Mouse (Mus musculus) lung, embryonic 15.5 days (tissue): ENCODE results near the gene Hrg. TPM values are rescaled to one million over a fixed set of nuclear protein-coding genes. Genes with fewer than 3 reads are reported as not detected.
"Not testable (repeated sequence)": the region's sequence is repeated elsewhere in the genome, so short reads cannot be mapped to it uniquely, and the experiment has no call there.

Experiments used
- ATAC-seq: fragments of 200-750 bp; cut with Nextera tagmentation; 2 replicates; pipeline ENCODE4 v1.8.0; 2017; ENCODE audit warnings: moderate number of reproducible peaks, borderline replicate concordance; ENCODE audit not compliant: low FRiP score, low TSS enrichment; ENCODE audit errors: extremely low read depth
- H3K27ac ChIP-seq: fragments of 300-500 bp; sonication (generic); 2 replicates; pipeline ENCODE4 v1.5.1; 2015; ENCODE audit warnings: moderate library complexity, mild to moderate bottlenecking, inconsistent platforms
- H3K27me3 ChIP-seq: fragments of 300-500 bp; sonication (generic); 2 replicates; pipeline ENCODE4 v1.6.1; 2015; ENCODE audit warnings: inconsistent platforms
- H3K36me3 ChIP-seq: fragments of 300-500 bp; sonication (generic); 2 replicates; pipeline ENCODE4 v1.6.1; 2015; ENCODE audit warnings: inconsistent platforms
- H3K4me1 ChIP-seq: fragments of 300-500 bp; sonication (generic); 2 replicates; pipeline ENCODE4 v1.6.1; 2015; ENCODE audit warnings: inconsistent platforms
- H3K4me2 ChIP-seq: fragments of 300-500 bp; sonication (generic); 2 replicates; pipeline ENCODE4 v1.6.1; 2015; ENCODE audit warnings: inconsistent platforms, mild to moderate bottlenecking, moderate library complexity
- H3K4me3 ChIP-seq: fragments of 300-500 bp; sonication (generic); 2 replicates; pipeline ENCODE4 v1.5.1; 2015; ENCODE audit warnings: mild to moderate bottlenecking, inconsistent platforms
- H3K9ac ChIP-seq: fragments of 300-500 bp; sonication (generic); 2 replicates; pipeline ENCODE4 v1.6.1; 2015; ENCODE audit warnings: inconsistent platforms
- H3K9me3 ChIP-seq: fragments of 300-500 bp; sonication (generic); 2 replicates; pipeline ENCODE4 v1.6.1; 2016; ENCODE audit warnings: inconsistent platforms
- WGBS: fragments of 180-500 bp; shearing (Covaris S2); methylation state at CpG from one replicate; pipeline ENCODE4 v1.1.7; 2015; 5-methylcytosine and 5-hydroxymethylcytosine counted together
- polyA plus RNA-seq: library from polyadenylated mRNA; unstranded; fragments of >200 nt; fragmentation: Nextera tagmentation; extraction: Ambion mirVana; gene quantifications from 2 replicates; pipeline ENCODE4 v1.2.1, GENCODE M21; 2015

Gene Hrg
- polyA plus RNA-seq, 1 experiment from 2014 or later, result not detected

GRCm38 (mm10) chr16:22931431-22932200, 19.3 kb upstream of the Hrg start:
- H3K4me2 ChIP-seq, result no peak overlapping the region
- WGBS, result 79% methylated on average over 11 of the region's 11 CpGs
- H3K36me3 ChIP-seq, result no peaks in the 10 kb centered on the region

GRCm38 (mm10) chr16:22937631-22938030, 13.2 kb upstream of the Hrg start:
- Histone ChIP-seq H3K4me1 (no peaks in the 10 kb centered on the region), H3K4me3 (no peak overlapping the region), H3K9ac (no peak overlapping the region), H3K27ac (no peak overlapping the region), H3K4me2 (no peak overlapping the region), H3K9me3 (no peaks in the 10 kb centered on the region), H3K27me3 (no peaks in the 10 kb centered on the region), H3K36me3 (no peaks in the 10 kb centered on the region)
- ATAC-seq, result no peak
- WGBS, result 86% methylated on average over 12 of the region's 12 CpGs

More at GRCm38 (mm10) chr16:22931431-22932200, 19.3 kb upstream of the Hrg start:
- Histone ChIP-seq H3K4me1 (no peaks in the 10 kb centered on the region), H3K4me3 (no peak overlapping the region), H3K9ac (no peak overlapping the region), H3K27me3 (no peaks in the 10 kb centered on the region), H3K9me3 (no peaks in the 10 kb centered on the region), H3K27ac (no peak overlapping the region)
- ATAC-seq, result no peak

GRCm38 (mm10) chr16:22938541-22938940, 12.3 kb upstream of the Hrg start:
- ATAC-seq, result no peak
- no peaks in the 10 kb centered on the region for H3K36me3 ChIP-seq
- no peaks in the 10 kb centered on the region for H3K9me3 ChIP-seq
- 65% methylated on average over 2 of the region's 2 CpGs for WGBS
- no peak overlapping the region for H3K27ac ChIP-seq
- no peaks in the 10 kb centered on the region for H3K4me1 ChIP-seq
- H3K9ac ChIP-seq, result no peak overlapping the region
- H3K27me3 ChIP-seq, result no peaks in the 10 kb centered on the region
- H3K4me3 ChIP-seq, result no peak overlapping the region
- no peak overlapping the region for H3K4me2 ChIP-seq

- Histone ChIP-seq H3K36me3 (no peaks in the 10 kb centered on the region), H3K9me3 (no peaks in the 10 kb centered on the region), H3K27me3 (no peaks in the 10 kb centered on the region), H3K9ac (no peak overlapping the region), H3K4me3 (no peak overlapping the region), H3K4me2 (no peak overlapping the region), H3K4me1 (no peaks in the 10 kb centered on the region), H3K27ac (no peak overlapping the region)
- ATAC-seq, result no peak
- 73% methylated on average over 8 of the region's 8 CpGs for WGBS
Observed at GRCm38 (mm10) chr16:22939120-22939695, 11.7 kb upstream of the Hrg start.

GRCm38 (mm10) chr16:22941825-22942476, 8.9 kb upstream of the Hrg start:
- not testable (repeated sequence) for H3K4me2 ChIP-seq, H3K27me3 ChIP-seq, H3K9me3 ChIP-seq

GRCm38 (mm10) chr16:22947371-22947770, 3.5 kb upstream of the Hrg start:
- WGBS, result 79% methylated on average over 2 of the region's 2 CpGs
- Histone ChIP-seq H3K4me3 (no peak overlapping the region), H3K4me2 (no peak overlapping the region), H3K27ac (no peak overlapping the region), H3K9me3 (no peaks in the 10 kb centered on the region), H3K4me1 (no peaks in the 10 kb centered on the region), H3K9ac (no peak overlapping the region), H3K27me3 (no peaks in the 10 kb centered on the region), H3K36me3 (no peaks in the 10 kb centered on the region)
- ATAC-seq, result no peak

More at GRCm38 (mm10) chr16:22941825-22942476, 8.9 kb upstream of the Hrg start:
- H3K36me3 ChIP-seq, H3K27ac ChIP-seq, H3K9ac ChIP-seq, H3K4me1 ChIP-seq, H3K4me3 ChIP-seq, ATAC-seq: not testable (repeated sequence)

GRCm38 (mm10) chr16:22953069-22953468, 2.2 kb downstream of the Hrg start:
- 30% methylated on average over 4 of the region's 4 CpGs for WGBS
- ATAC-seq, result no peak
- no peaks in the 10 kb centered on the region for H3K9me3 ChIP-seq

GRCm38 (mm10) chr16:22955397-22956084, 4.7 kb downstream of the Hrg start:
- Histone ChIP-seq H3K36me3 (no peaks in the 10 kb centered on the region), H3K9me3 (no peaks in the 10 kb centered on the region), H3K27ac (no peak overlapping the region), H3K4me2 (no peak overlapping the region), H3K9ac (no peak overlapping the region), H3K4me1 (no peaks in the 10 kb centered on the region), H3K27me3 (no peaks in the 10 kb centered on the region), H3K4me3 (no peak overlapping the region)
- ATAC-seq, result no peak
- 56% methylated on average over 13 of the region's 13 CpGs for WGBS

More at GRCm38 (mm10) chr16:22953069-22953468, 2.2 kb downstream of the Hrg start:
- Histone ChIP-seq H3K36me3 (no peaks in the 10 kb centered on the region), H3K4me2 (no peak overlapping the region), H3K27me3 (no peaks in the 10 kb centered on the region), H3K4me3 (no peak overlapping the region), H3K4me1 (no peaks in the 10 kb centered on the region), H3K9ac (no peak overlapping the region), H3K27ac (no peak overlapping the region)

- no peaks in the 10 kb centered on the region for H3K4me1 ChIP-seq
- H3K9me3 ChIP-seq, result no peaks in the 10 kb centered on the region
- no peak overlapping the region for H3K9ac ChIP-seq
- no peak for ATAC-seq
- H3K27me3 ChIP-seq, result no peaks in the 10 kb centered on the region
- no peaks in the 10 kb centered on the region for H3K36me3 ChIP-seq
- H3K27ac ChIP-seq, result no peak overlapping the region
- 82% methylated on average over 11 of the region's 11 CpGs for WGBS
- H3K4me3 ChIP-seq, result no peak overlapping the region
- H3K4me2 ChIP-seq, result no peak overlapping the region
Observed at GRCm38 (mm10) chr16:22956085-22956439, 5.2 kb downstream of the Hrg start.

- H3K9ac ChIP-seq, result no peak overlapping the region
- no peaks in the 10 kb centered on the region for H3K36me3 ChIP-seq
- ATAC-seq, result no peak
- no peak overlapping the region for H3K4me3 ChIP-seq
- H3K27me3 ChIP-seq, result no peaks in the 10 kb centered on the region
- no peak overlapping the region for H3K4me2 ChIP-seq
- 88% methylated on average over 8 of the region's 8 CpGs for WGBS
- no peaks in the 10 kb centered on the region for H3K9me3 ChIP-seq
- no peak overlapping the region for H3K27ac ChIP-seq
- H3K4me1 ChIP-seq, result no peaks in the 10 kb centered on the region
Observed at GRCm38 (mm10) chr16:22961073-22961472, 10.2 kb downstream of the Hrg start.

GRCm38 (mm10) chr16:22962256-22962655, 11.4 kb downstream of the Hrg start:
- Histone ChIP-seq H3K27me3 (no peaks in the 10 kb centered on the region), H3K27ac (no peak overlapping the region), H3K36me3 (no peaks in the 10 kb centered on the region), H3K4me1 (no peaks in the 10 kb centered on the region), H3K9me3 (no peaks in the 10 kb centered on the region), H3K9ac (no peak overlapping the region), H3K4me2 (no peak overlapping the region), H3K4me3 (no peak overlapping the region)
- ATAC-seq, result no peak
- WGBS, result 69% methylated on average over 5 of the region's 5 CpGs

GRCm38 (mm10) chr16:22963293-22963692, 12.4 kb downstream of the Hrg start:
- no peak overlapping the region for H3K4me2 ChIP-seq
- no peak overlapping the region for H3K4me3 ChIP-seq
- no peak overlapping the region for H3K27ac ChIP-seq
- H3K9ac ChIP-seq, result no peak overlapping the region
- H3K9me3 ChIP-seq, result no peaks in the 10 kb centered on the region
- H3K27me3 ChIP-seq, result no peaks in the 10 kb centered on the region
- no peaks in the 10 kb centered on the region for H3K4me1 ChIP-seq
- no peak for ATAC-seq
- no peaks in the 10 kb centered on the region for H3K36me3 ChIP-seq
